Mouse (Mus musculus) neural tube, embryonic 10.5 days (tissue): ENCODE data around the gene Anks1b.

Source experiments
- DNase-seq: peaks from one replicate; pipeline ENCODE4 v3.0.0-alpha.2; 2017; ENCODE audit warnings: low spot score; ENCODE audit errors: extremely low spot score

Gene Anks1b

GRCm38 (mm10) chr10:90169941-90170580 lies 296.8 kb downstream of the Anks1b start:
- DNase-seq = no peak

GRCm38 (mm10) chr10:90190366-90190765 lies 317.1 kb downstream of the Anks1b start:
- DNase-seq = no peak

DNA sequence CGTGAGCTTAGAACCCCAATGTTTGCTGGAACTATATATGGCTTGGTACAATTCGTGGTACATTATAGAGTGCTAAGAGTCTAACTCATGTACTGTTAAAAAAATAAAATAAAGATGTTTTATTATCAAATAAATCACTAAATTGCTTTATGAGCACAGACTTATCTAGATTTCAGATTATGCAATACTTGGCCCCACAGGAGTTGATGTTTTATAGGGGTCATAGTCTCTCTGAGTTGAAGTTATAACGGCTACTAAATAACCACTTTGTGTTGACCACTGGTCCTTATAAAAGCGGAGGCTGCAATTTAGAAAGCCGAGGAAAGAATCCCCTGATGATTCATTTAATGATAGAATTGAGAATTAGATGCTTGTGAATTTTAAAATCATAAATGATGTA lies 323.6 kb downstream of the Anks1b start:
- no peak for DNase-seq

DNA sequence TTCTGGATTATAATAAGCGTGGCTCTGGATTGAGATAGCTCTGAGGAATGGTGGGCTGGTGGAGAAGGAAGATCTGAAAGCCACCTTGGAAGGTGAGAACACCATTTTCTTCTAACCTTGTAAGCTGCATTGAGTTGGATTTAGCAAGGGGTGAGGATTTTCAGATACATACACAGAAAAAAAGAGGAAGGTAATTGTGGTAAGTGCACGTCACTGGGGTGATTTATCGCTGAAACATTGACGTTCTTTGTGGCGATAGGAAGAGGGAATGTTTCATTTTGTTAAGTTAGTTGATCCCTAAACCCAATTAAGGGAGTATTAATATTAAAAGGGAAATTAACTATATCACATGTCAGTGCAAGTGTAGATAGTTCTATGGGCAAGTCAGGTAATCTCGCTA lies 336.7 kb downstream of the Anks1b start:
- DNase-seq = no peak

DNA sequence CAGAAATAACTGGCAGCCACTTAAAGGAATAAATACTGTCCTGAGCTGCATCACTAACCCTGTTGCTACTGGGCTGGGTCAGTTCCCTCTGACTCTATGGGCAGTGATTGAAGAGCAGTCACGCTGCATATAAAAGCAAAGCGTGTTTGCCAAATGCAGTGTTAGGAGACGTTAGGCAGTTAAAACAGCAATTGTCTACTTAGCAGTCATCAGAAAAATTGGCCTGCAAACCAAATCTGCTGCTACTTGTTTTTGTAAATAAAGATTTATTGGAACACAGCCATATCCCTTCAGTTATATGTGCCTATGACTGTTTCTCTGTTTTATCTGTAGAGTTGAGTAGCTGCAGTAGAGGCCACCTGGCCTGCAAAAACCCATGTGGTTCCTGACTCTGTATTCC lies 347.2 kb downstream of the Anks1b start:
- DNase-seq = no peak

DNA sequence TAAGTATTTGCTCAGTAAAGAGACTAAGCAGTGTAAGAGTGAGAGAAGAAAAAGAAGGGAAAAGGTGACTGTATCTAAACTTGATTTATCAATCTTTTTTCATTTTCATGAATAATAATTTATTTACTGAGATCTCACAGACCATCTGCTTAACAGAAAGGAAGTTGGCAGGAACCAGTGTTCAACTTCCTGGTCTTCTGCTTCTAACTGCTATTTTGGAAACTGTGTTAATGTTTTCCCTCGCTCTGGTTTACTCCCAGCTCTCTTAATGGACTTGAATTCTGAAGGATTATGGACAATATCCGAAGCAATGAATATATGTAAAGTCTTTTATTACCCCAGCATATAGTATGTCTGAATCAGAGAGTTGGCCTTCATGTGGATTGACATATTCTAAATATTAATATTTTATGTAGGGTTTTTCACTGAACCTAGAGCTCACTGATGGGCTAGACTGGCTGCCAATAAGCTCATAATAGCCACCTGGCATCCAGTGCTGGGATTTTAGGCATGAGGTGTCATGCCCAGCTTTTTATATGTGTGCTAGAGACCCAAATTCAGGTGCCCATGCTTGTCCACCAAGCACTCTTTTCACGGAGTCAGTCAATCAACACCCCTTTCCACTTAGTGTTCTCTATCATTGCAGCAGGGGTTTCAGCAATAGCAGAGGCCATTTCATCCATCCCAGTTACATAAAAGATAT lies 349.6 kb downstream of the Anks1b start:
- DNase-seq = no peak

DNA sequence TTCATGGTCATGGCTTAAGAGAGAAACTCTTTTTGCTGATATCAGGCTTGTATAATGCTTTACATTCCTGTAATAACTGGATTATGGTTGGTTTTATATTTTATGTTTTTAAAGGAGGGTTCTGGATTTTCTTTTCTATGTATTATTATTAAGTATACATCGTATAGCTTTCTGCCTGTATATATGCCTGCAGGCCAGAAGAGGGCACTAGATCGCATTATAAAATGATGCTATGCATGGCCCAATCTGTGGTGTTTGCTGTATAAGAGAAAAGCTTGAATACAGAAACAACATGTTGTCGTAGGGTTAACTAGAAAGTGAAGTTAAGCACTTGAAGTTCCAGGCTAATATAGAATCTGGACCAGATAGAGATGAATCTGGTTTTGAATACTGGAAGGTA lies 362.0 kb downstream of the Anks1b start:
- DNase-seq = no peak

GRCm38 (mm10) chr10:90237290-90237689 lies 364.0 kb downstream of the Anks1b start:
- no peak for DNase-seq

DNA sequence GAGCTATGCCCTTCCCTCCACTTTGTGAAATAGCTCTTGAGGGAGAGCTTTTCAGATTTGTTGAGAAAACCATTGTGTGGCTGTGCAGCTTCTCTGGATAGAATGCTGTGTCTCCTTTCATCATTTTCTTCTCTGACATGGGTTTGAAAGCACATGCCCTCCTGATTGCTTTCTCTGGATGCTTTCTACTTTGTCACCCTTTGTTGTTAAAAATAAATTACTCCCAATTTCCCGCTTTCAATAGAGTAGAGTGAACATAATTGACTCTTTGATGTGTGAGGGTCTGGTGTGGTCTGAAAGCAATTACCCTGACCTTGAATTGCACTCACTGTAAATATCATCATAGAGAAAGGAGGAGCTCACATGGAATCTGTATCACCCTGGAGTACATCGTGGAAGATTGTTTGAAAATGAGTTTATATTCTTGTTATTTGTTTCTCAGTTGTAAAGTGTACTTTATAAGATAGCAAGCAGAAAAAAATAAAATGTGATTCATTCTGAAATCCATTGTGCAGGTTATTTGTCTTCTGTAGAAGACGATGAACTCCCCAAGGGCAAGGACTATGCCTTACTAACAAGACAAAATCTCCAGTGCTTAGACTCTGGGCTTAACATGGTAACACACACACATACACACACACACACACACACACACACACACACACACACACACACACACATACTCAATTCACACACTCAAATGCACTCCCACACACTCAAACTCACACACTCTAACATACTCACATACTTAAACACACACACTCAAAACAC lies 385.8 kb downstream of the Anks1b start:
- DNase-seq = no peak

GRCm38 (mm10) chr10:90271321-90271720 lies 398.0 kb downstream of the Anks1b start:
- DNase-seq = no peak

GRCm38 (mm10) chr10:90273311-90273710 lies 400.0 kb downstream of the Anks1b start:
- no peak for DNase-seq

DNA sequence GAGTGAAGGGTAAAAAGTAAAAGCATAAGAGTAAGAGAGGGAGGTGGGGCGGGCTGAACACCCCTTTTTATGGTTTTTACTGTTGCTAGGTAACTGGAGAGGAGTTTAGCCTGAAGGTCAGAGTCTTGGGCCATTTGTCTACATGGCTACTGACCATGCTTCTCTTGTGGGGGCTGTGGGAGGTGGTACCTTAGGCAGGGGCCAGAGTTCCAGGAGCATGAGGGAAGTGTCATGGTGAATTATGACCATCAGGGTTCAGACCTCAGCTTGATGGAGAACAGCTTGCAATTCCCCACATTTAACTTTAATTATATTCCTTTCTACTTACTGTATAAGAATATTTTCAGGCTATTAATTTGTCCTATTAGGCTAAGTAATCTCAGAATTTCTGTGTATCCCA lies 413.3 kb downstream of the Anks1b start:
- no peak for DNase-seq

DNA sequence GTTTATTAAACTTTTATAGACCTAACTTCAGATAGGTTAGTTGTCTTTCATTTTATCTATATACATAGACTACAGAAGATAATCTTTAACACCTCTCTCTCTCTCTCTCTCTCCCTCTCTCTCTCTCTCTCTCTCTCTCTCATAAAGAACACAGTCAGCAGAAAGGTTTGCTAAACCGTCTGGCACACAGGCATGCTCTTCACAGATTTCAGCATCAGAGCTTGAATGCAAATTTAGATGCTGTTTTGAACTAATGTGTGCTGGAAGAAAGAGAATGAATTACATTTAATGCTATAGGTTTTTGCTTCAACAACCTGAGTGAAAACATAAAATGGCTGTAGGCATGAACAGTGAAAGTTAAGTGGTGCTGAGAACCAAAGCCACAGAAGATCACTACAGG lies 429.9 kb downstream of the Anks1b start:
- DNase-seq = no peak

DNA sequence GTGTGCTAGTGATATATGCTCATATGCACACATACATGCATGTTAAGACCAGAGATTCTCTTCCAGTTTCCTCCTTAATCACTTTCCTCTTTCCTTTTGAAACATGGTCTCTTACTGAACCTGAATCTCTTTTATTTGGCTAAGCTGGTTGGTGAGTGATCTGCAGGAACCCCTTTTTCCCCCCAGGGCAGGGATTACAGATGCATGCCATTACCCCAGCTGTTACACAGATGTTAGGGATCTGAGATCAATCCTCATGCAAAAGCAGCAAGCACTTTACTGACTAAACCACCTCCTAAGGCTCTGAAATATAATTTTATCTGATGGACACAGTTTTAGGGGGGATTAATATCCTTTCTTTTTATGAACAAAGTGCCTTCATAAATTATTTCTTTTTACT lies 432.8 kb downstream of the Anks1b start:
- no peak for DNase-seq

- DNase-seq = no peak
These were observed 434.7 kb downstream of the Anks1b start for GRCm38 (mm10) chr10:90307931-90308555.

- DNase-seq = no peak
These were observed 456.5 kb downstream of the Anks1b start for GRCm38 (mm10) chr10:90329781-90330180.

DNA sequence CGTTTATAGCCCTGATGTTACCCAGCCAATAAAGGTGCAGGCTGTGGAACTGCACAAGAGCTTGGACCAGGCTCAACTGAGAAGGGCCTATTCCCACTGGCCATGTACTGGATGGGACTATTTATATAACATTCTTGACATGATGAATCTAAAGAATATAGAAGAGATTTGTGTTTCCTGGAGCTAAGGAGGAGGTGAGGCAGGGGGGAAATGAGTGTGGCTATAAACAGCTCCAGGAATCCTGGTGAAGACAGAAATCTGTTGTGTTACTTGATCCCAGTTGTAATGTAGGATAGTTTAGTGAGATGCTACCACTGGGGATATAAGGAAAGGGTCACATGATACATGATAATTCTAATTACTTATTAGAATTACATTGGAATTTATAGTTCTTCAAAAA lies 472.1 kb downstream of the Anks1b start:
- no peak for DNase-seq

- DNase-seq = no peak
These were observed 482.9 kb downstream of the Anks1b start for GRCm38 (mm10) chr10:90356258-90356657.

GRCm38 (mm10) chr10:90357169-90357907 lies 484.0 kb downstream of the Anks1b start:
- no peak for DNase-seq

DNA sequence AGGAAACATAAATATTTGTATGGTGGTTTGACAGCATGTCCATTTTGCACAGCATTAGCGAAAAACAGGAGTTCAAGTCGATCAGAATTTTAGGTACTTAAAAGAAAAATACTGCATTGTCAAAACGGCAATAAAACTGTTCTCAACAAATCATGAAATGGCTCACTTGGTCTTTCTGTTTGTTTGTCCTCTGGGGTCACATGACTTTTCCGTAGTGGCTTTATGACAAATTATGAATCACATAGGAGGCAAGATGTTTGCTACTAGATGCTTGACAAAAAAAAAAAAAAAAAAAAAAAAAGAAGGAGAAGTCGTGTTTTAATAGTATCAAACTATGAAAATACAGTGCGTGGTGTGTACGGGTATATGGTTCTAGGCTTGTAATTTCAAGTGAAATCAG lies 495.7 kb downstream of the Anks1b start:
- no peak for DNase-seq

DNA sequence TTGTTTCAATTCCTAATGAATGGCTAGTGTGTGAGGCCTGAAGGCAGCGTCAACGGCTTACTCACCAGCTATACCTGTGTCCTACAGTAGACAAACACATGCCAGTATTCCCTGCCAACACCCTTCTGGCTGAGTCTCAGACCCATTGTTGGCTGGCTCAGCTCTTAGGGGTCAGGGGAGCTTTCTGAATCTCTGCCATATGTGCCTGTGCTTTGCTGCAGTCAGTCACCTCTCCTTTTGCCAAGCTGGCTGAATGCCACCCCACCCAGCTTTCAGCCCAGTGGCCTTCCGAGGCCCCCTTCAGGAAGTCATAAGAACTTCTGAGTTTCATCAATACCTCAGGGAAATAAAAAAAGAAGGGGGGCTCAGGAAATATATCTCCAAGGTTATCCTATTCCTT lies 497.4 kb downstream of the Anks1b start:
- no peak for DNase-seq
